Mouse (Mus musculus): ENCODE measurements around the gene Pkd1l1.

Pkd1l1 gene

GRCm38 (mm10) chr11:8936431-8937110, 36.5 kb downstream of the Pkd1l1 start:
- no peak for DNase-seq

- DNase-seq = no peak
Measured at GRCm38 (mm10) chr11:8916081-8916671, 56.9 kb downstream of the Pkd1l1 start.

- DNase-seq = no peak
Measured at GRCm38 (mm10) chr11:8882793-8883192, 90.3 kb downstream of the Pkd1l1 start.

- DNase-seq = no peak
Measured at GRCm38 (mm10) chr11:8881521-8881920, 91.5 kb downstream of the Pkd1l1 start.

GRCm38 (mm10) chr11:8870115-8870514, 103.0 kb downstream of the Pkd1l1 start:
- no peak for DNase-seq

GRCm38 (mm10) chr11:8866021-8866420, 107.0 kb downstream of the Pkd1l1 start:
- DNase-seq = no peak

GRCm38 (mm10) chr11:8863955-8864675, 109.0 kb downstream of the Pkd1l1 start:
- DNase-seq = no peak

GRCm38 (mm10) chr11:8862426-8862825, 110.6 kb downstream of the Pkd1l1 start:
- no peak for DNase-seq

- DNase-seq = no peak
Measured at GRCm38 (mm10) chr11:8861978-8862377, 111.1 kb downstream of the Pkd1l1 start.

GRCm38 (mm10) chr11:8860878-8861277, 112.2 kb downstream of the Pkd1l1 start:
- DNase-seq = no peak

- peak; percentile 66 to 74 for DNase-seq
Measured at GRCm38 (mm10) chr11:8859868-8860267, 113.2 kb downstream of the Pkd1l1 start.

GRCm38 (mm10) chr11:8859041-8859440, 114.0 kb downstream of the Pkd1l1 start:
- DNase-seq = no peak

GRCm38 (mm10) chr11:8856125-8856524, 116.9 kb downstream of the Pkd1l1 start:
- no peak for DNase-seq

- no peak for DNase-seq
Measured at GRCm38 (mm10) chr11:8848049-8848448, 125.0 kb downstream of the Pkd1l1 start.

- no peak for DNase-seq
Measured at GRCm38 (mm10) chr11:8847627-8848026, 125.4 kb downstream of the Pkd1l1 start.

GRCm38 (mm10) chr11:8836176-8836575, 136.9 kb downstream of the Pkd1l1 start:
- DNase-seq = no peak

GRCm38 (mm10) chr11:8834121-8834520, 138.9 kb downstream of the Pkd1l1 start:
- DNase-seq = no peak

GRCm38 (mm10) chr11:8830551-8830950, 142.5 kb downstream of the Pkd1l1 start:
- DNase-seq = no peak

GRCm38 (mm10) chr11:8829561-8829960, 143.5 kb downstream of the Pkd1l1 start:
- DNase-seq = no peak

- DNase-seq = no peak
Measured at GRCm38 (mm10) chr11:8828836-8829526, 144.1 kb downstream of the Pkd1l1 start.

GRCm38 (mm10) chr11:8826609-8827008, 146.5 kb downstream of the Pkd1l1 start:
- DNase-seq = no peak

- DNase-seq = no peak
Measured at GRCm38 (mm10) chr11:8826046-8826445, 147.0 kb downstream of the Pkd1l1 start.

- no peak for DNase-seq
Measured at GRCm38 (mm10) chr11:8825413-8825812, 147.7 kb downstream of the Pkd1l1 start.

Data from lung, adult 18-20 months (tissue).